Mouse (Mus musculus) lung, postnatal 0 days (tissue): ENCODE results near the gene Rergl. TPM values are rescaled to one million over a fixed set of nuclear protein-coding genes. Genes with fewer than 3 reads are reported as not detected.
A peak's percentile ranks its signal among the peaks of the same experiment; 100 is the strongest.

ENCODE experiments used
- ATAC-seq: fragments of 200-750 bp; cut with Nextera tagmentation; 2 replicates; pipeline ENCODE4 v1.8.0; 2017; ENCODE audit warnings: moderate library complexity
- DNase-seq: peaks from one replicate; pipeline ENCODE4 v3.0.0-alpha.2; 2016; ENCODE audit warnings: low spot score
- H3K27ac ChIP-seq: fragments of 300-500 bp; sonication (generic); 2 replicates; pipeline ENCODE4 v1.5.1; 2014; ENCODE audit warnings: antibody characterized with exemption, mild to moderate bottlenecking, low read length, mixed read lengths
- H3K27me3 ChIP-seq: fragments of 300-500 bp; sonication (generic); replicated peaks from 2 replicates; pipeline ENCODE4 v1.6.1; 2014; ENCODE audit warnings: low read length, mixed read lengths; ENCODE audit not compliant: insufficient read depth
- H3K36me3 ChIP-seq: fragments of 300-500 bp; sonication (generic); 2 replicates; pipeline ENCODE4 v1.6.1; 2014; ENCODE audit warnings: low read length, mixed read lengths; ENCODE audit not compliant: insufficient read depth
- H3K4me1 ChIP-seq: fragments of 300-500 bp; sonication (generic); 2 replicates; pipeline ENCODE4 v1.6.1; 2014; ENCODE audit warnings: antibody characterized with exemption, low read depth, low read length, mixed read lengths; ENCODE audit not compliant: insufficient read depth
- H3K4me2 ChIP-seq: fragments of 300-500 bp; sonication (generic); replicated peaks from 2 replicates; pipeline ENCODE4 v1.6.1; 2014; ENCODE audit warnings: low read depth, mild to moderate bottlenecking, low read length, moderate library complexity, mixed read lengths
- H3K4me3 ChIP-seq: fragments of 300-500 bp; sonication (generic); 2 replicates; pipeline ENCODE4 v1.5.1; 2014; ENCODE audit warnings: low read depth, low read length
- H3K9ac ChIP-seq: fragments of 300-500 bp; sonication (generic); replicated peaks from 2 replicates; pipeline ENCODE4 v1.6.1; 2014; ENCODE audit warnings: low read depth, mild to moderate bottlenecking
- H3K9me3 ChIP-seq: fragments of 300-500 bp; sonication (generic); 2 replicates; pipeline ENCODE4 v1.6.1; 2016; ENCODE audit warnings: low read length, mixed read lengths
- CTCF ChIP-seq: IDR thresholded peaks from 2 replicates; pipeline ENCODE4 v1.5.1; 2016; ENCODE audit warnings: antibody characterized with exemption, mild to moderate bottlenecking
- EP300 ChIP-seq: IDR thresholded peaks from 2 replicates; pipeline ENCODE4 v1.6.1; 2016; ENCODE audit warnings: antibody characterized with exemption, mild to moderate bottlenecking, control low read depth
- WGBS: fragments of 180-500 bp; shearing (Covaris S2); extraction: QIAGEN DNeasy Blood & Tissue Kit; methylation state at CpG from one replicate; pipeline ENCODE4 v1.1.7; 2014; 5-methylcytosine and 5-hydroxymethylcytosine counted together
- polyA plus RNA-seq: library from polyadenylated mRNA; unstranded; fragments of >200 nt; fragmentation: Nextera tagmentation; extraction: Ambion mirVana; gene quantifications from 2 replicates; pipeline ENCODE4 v1.2.1, GENCODE M21; 2015

Rergl gene
- polyA plus RNA-seq: not detected in 2 replicates

GRCm38 (mm10) chr6:139501876-139502275 lies at the start of gene Rergl:
Gene Rergl (minus strand): TSS chr6:139501976.
- no peaks in the 10 kb centered on the region for H3K4me1 ChIP-seq
- no peaks in the 10 kb centered on the region for H3K9me3 ChIP-seq
- ATAC-seq (no peak), DNase-seq (no peak)
- no peak within 1 kb of the TSS for H3K4me2 ChIP-seq
- 10% methylated on average over 1 of the region's 1 CpGs for WGBS
- TF ChIP-seq EP300 (no peak), CTCF (no peak)
- no peaks in the 10 kb centered on the region for H3K27me3 ChIP-seq
- no peak within 1 kb of the TSS for H3K27ac ChIP-seq
- H3K4me3 ChIP-seq: no peak within 1 kb of the TSS
- H3K9ac ChIP-seq: no peak within 1 kb of the TSS
- no peaks in the 10 kb centered on the region for H3K36me3 ChIP-seq

DNA sequence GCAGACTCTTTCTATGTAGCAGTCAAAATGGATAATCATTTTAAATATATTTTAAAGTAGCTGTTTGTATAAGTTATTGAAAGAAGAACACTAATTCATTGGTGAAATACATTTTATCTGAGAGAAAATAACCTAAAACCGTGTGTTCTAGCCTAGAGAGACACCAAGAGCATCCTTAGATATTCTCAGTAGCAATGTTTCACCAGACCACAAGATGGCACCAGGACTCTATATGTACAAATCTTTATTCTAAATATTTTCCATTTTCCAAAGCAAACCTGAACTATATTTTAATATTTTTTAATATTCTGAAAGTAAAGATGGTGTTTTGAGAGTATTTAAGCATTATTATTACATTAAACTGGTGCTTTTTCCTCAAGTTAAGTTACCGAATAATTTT lies 36.7 kb upstream of the Rergl start:
- Histone ChIP-seq H3K27me3 (no peaks in the 10 kb centered on the region), H3K4me3 (no peak overlapping the region), H3K4me2 (no peak overlapping the region), H3K27ac (no peak overlapping the region), H3K36me3 (no peaks in the 10 kb centered on the region), H3K4me1 (no peaks in the 10 kb centered on the region), H3K9me3 (no peaks in the 10 kb centered on the region), H3K9ac (no peak overlapping the region)
- TF ChIP-seq CTCF (peak; percentile 58), EP300 (no peak)
- WGBS: 50% methylated on average over 2 of the region's 2 CpGs
- DNase-seq (peak; percentile 40), ATAC-seq (no peak)

GRCm38 (mm10) chr6:139525406-139525805 lies 23.6 kb upstream of the Rergl start:
- H3K27me3 ChIP-seq: no peaks in the 10 kb centered on the region
- no peaks in the 10 kb centered on the region for H3K4me1 ChIP-seq
- no peak overlapping the region for H3K27ac ChIP-seq
- TF ChIP-seq CTCF: no peak
- no peak for TF ChIP-seq EP300
- DNase-seq (no peak), ATAC-seq (no peak)
- no peak overlapping the region for H3K4me2 ChIP-seq
- H3K36me3 ChIP-seq: no peaks in the 10 kb centered on the region
- H3K9me3 ChIP-seq: no peaks in the 10 kb centered on the region
- no peak overlapping the region for H3K9ac ChIP-seq
- no peak overlapping the region for H3K4me3 ChIP-seq

- no peak for ATAC-seq
- TF ChIP-seq EP300 (no peak), CTCF (no peak)
- Histone ChIP-seq H3K9ac (no peak overlapping the region), H3K4me1 (no peaks in the 10 kb centered on the region), H3K9me3 (no peaks in the 10 kb centered on the region), H3K27ac (no peak overlapping the region), H3K4me3 (no peak overlapping the region), H3K4me2 (no peak overlapping the region), H3K36me3 (no peaks in the 10 kb centered on the region), H3K27me3 (no peaks in the 10 kb centered on the region)
- 57% methylated on average over 5 of the region's 5 CpGs for WGBS
- no peak for DNase-seq
These were observed 22.5 kb upstream of the Rergl start for GRCm38 (mm10) chr6:139524288-139524687.

- ATAC-seq (no peak), DNase-seq (no peak)
- Histone ChIP-seq H3K4me1 (no peaks in the 10 kb centered on the region), H3K4me2 (no peak overlapping the region), H3K27ac (no peak overlapping the region), H3K36me3 (no peaks in the 10 kb centered on the region), H3K4me3 (no peak overlapping the region), H3K27me3 (no peaks in the 10 kb centered on the region), H3K9me3 (no peaks in the 10 kb centered on the region), H3K9ac (no peak overlapping the region)
- TF ChIP-seq CTCF (no peak), EP300 (no peak)
- WGBS: 82% methylated on average over 3 of the region's 3 CpGs
These were observed 13.2 kb upstream of the Rergl start for GRCm38 (mm10) chr6:139514938-139515510.

DNA sequence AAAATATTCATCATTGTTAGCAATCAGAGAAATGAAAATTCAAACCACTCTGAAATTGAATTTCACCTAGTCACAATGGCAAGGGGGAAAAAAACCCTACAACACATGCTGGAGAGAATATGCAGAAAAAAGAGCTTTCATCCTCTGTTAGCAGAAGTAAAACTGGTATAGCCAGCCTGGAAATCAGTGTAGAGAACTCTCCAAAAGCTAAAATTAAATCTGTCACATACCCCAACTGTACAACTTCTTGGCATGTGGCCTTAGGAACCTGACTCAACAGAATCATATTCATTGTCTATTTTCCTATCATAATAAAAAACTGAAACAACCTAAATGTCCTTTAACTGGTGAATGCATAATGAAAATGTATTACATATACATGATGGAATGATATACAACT lies 22.0 kb downstream of the Rergl start:
- H3K27ac ChIP-seq: no peak overlapping the region
- DNase-seq (no peak), ATAC-seq (no peak)
- H3K27me3 ChIP-seq: no peaks in the 10 kb centered on the region
- TF ChIP-seq CTCF: no peak
- no peak for TF ChIP-seq EP300
- no peak overlapping the region for H3K4me3 ChIP-seq
- no peaks in the 10 kb centered on the region for H3K4me1 ChIP-seq
- H3K9ac ChIP-seq: no peak overlapping the region
- H3K4me2 ChIP-seq: no peak overlapping the region
- H3K9me3 ChIP-seq: no peaks in the 10 kb centered on the region
- H3K36me3 ChIP-seq: no peaks in the 10 kb centered on the region

GRCm38 (mm10) chr6:139464980-139465379 lies 36.8 kb downstream of the Rergl start:
- Histone ChIP-seq H3K27me3 (no peaks in the 10 kb centered on the region), H3K9me3 (no peaks in the 10 kb centered on the region), H3K4me3 (no peak overlapping the region), H3K9ac (no peak overlapping the region), H3K4me1 (no peaks in the 10 kb centered on the region), H3K36me3 (no peaks in the 10 kb centered on the region), H3K4me2 (no peak overlapping the region), H3K27ac (no peak overlapping the region)
- 69% methylated on average over 6 of the region's 6 CpGs for WGBS
- ATAC-seq: no peak
- TF ChIP-seq CTCF (no peak), EP300 (no peak)
- no peak for DNase-seq
